Mouse (Mus musculus) intestine, postnatal 0 days (tissue): Measurements from ENCODE around the gene Fadd. TPM values are rescaled to one million over a fixed set of nuclear protein-coding genes. Genes with fewer than 3 reads are reported as not detected.

ENCODE experiments used
- ATAC-seq: fragments of 200-750 bp; cut with Nextera tagmentation; 2 replicates; pipeline ENCODE4 v1.8.0; 2017; ENCODE audit warnings: mild to moderate bottlenecking, moderate TSS enrichment, moderate library complexity
- H3K27ac ChIP-seq: fragments of 300-500 bp; sonication (generic); 2 replicates; pipeline ENCODE4 v1.5.1; 2014; ENCODE audit warnings: mild to moderate bottlenecking, low read depth, low read length, moderate library complexity
- H3K27me3 ChIP-seq: fragments of 300-500 bp; sonication (generic); replicated peaks from 2 replicates; pipeline ENCODE4 v1.6.1; 2014; ENCODE audit warnings: low read length, mixed read lengths; ENCODE audit not compliant: control insufficient read depth, insufficient read depth
- H3K36me3 ChIP-seq: fragments of 300-500 bp; sonication (generic); 2 replicates; pipeline ENCODE4 v1.6.1; 2014; ENCODE audit warnings: mild to moderate bottlenecking, moderate library complexity; ENCODE audit not compliant: control insufficient read depth, insufficient read depth
- H3K4me1 ChIP-seq: fragments of 300-500 bp; sonication (generic); replicated peaks from 2 replicates; pipeline ENCODE4 v1.6.1; 2014; ENCODE audit warnings: antibody characterized with exemption, low read length, mixed read lengths; ENCODE audit not compliant: control insufficient read depth, insufficient read depth
- H3K4me2 ChIP-seq: fragments of 300-500 bp; sonication (generic); replicated peaks from 2 replicates; pipeline ENCODE4 v1.6.1; 2014; ENCODE audit warnings: low read depth, mild to moderate bottlenecking, moderate library complexity
- H3K4me3 ChIP-seq: fragments of 300-500 bp; sonication (generic); 2 replicates; pipeline ENCODE4 v1.5.1; 2014; ENCODE audit warnings: low read depth, low read length
- H3K9ac ChIP-seq: fragments of 300-500 bp; sonication (generic); 2 replicates; pipeline ENCODE4 v1.6.1; 2014; ENCODE audit warnings: mild to moderate bottlenecking, low read depth, low read length
- H3K9me3 ChIP-seq: fragments of 300-500 bp; sonication (generic); 2 replicates; pipeline ENCODE4 v1.6.1; 2016; ENCODE audit warnings: mixed run types; ENCODE audit not compliant: control insufficient read depth
- CTCF ChIP-seq: sonication (generic); IDR thresholded peaks from 2 replicates; pipeline ENCODE4 v1.5.1; 2016; ENCODE audit warnings: low read depth, mild to moderate bottlenecking, control low read depth, antibody characterized with exemption, moderate library complexity
- WGBS: fragments of 180-500 bp; shearing (Covaris S2); extraction: QIAGEN DNeasy Blood & Tissue Kit; methylation state at CpG from one replicate; pipeline ENCODE4 v1.1.7; 2014; 5-methylcytosine and 5-hydroxymethylcytosine counted together
- polyA plus RNA-seq: library from polyadenylated mRNA; unstranded; fragments of >200 nt; fragmentation: Nextera tagmentation; extraction: Ambion mirVana; gene quantifications from 2 replicates; pipeline ENCODE4 v1.2.1, GENCODE M21; 2015

Fadd gene
- polyA plus RNA-seq, 1 experiment from 2014 or later, result 13.4 TPM

DNA sequence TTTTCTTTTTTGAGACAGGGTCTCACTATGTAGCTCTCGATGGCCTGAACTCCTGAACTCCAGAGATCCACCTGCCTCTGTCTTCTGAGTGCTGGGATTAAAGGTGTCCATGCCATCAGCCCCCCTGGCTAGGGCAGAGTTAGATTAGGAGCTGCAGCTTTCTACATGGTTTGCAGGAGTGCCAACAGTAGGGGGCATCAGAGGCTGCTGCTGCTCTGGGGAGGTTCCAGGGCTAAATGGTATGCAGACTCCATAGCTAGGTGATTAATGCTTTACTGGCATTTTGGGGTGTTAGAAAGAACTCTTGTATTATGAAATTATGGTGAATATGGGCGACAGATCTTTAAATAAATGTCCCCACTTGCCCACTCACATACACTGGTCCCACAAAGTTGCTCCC, 5.0 kb upstream of the Fadd start:
- Histone ChIP-seq H3K4me2 (no peak overlapping the region), H3K4me3 (no peak overlapping the region), H3K4me1 (no peaks in the 10 kb centered on the region), H3K36me3 (no peaks in the 10 kb centered on the region), H3K9ac (no peak overlapping the region), H3K9me3 (no peaks in the 10 kb centered on the region), H3K27me3 (no peaks in the 10 kb centered on the region), H3K27ac (no peak overlapping the region)
- no peak for ATAC-seq
- peak; percentile 80 for TF ChIP-seq CTCF
- 40% methylated on average over 2 of the region's 2 CpGs for WGBS

DNA sequence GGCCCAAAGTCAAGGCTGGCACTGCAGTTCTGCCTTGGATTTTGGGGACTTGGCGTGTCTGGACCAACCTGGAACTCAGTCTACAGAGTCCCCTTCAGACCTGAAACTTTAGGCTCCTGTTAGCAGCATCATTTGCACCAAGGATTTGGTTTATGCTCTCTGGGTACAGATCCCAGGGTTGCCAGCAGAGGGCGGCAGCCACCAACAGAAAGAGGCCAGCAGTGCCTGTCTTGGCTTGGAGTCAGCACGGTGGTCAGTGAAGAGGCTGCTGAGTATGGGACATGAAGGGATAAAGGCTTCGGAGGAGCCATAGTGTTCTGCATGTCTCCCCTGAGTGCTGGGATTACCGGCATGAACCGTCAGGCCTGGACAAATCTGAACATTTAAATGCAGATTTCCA, 3.4 kb upstream of the Fadd start:
- no peaks in the 10 kb centered on the region for H3K36me3 ChIP-seq
- peak; percentile 97 for TF ChIP-seq CTCF
- H3K9me3 ChIP-seq, result no peaks in the 10 kb centered on the region
- 0 out of 2 replicates have a peak, but pooled peaks cover 3% of the 10 kb centered on the region for H3K4me1 ChIP-seq
- H3K27me3 ChIP-seq, result no peaks in the 10 kb centered on the region
- no peak overlapping the region for H3K27ac ChIP-seq
- H3K4me3 ChIP-seq, result no peak overlapping the region
- H3K9ac ChIP-seq, result no peak overlapping the region
- 18% methylated on average over 6 of the region's 6 CpGs for WGBS
- ATAC-seq, result no peak
- H3K4me2 ChIP-seq, result no peak overlapping the region

DNA sequence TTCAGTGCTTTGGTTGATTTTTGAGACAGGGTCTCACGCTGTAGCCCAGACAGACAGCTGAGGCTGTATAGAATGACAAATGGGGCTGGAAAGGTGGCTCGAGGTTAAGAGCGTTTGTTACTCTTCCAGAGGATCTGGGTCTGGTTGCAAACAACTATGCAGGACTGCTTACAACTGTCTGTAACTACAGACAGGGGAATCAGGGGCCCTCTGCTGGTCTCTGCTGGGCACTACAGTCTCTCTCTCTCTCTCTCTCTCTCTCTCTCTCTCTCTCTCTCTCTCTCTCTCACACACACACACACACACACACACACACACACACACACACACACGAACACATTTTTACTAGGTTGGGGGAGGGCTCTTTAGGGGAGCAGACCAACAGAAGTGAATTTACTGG, 1.4 kb upstream of the Fadd start:
- no peaks in the 10 kb centered on the region for H3K27me3 ChIP-seq
- no peak overlapping the region for H3K27ac ChIP-seq
- TF ChIP-seq CTCF, result peak; percentile 79
- H3K4me1 ChIP-seq, result peaks cover 4% of the 10 kb centered on the region; the same call in 1 of the 2 replicates
- ATAC-seq, result no peak
- 3% methylated on average over 4 of the region's 4 CpGs for WGBS
- no peaks in the 10 kb centered on the region for H3K9me3 ChIP-seq
- no peak overlapping the region for H3K9ac ChIP-seq
- H3K36me3 ChIP-seq, result peaks cover 18% of the 10 kb centered on the region; the same call in 1 of the 2 replicates
- H3K4me3 ChIP-seq, result no peak overlapping the region
- H3K4me2 ChIP-seq, result no peak overlapping the region; the same call in 1 of the 2 replicates

DNA sequence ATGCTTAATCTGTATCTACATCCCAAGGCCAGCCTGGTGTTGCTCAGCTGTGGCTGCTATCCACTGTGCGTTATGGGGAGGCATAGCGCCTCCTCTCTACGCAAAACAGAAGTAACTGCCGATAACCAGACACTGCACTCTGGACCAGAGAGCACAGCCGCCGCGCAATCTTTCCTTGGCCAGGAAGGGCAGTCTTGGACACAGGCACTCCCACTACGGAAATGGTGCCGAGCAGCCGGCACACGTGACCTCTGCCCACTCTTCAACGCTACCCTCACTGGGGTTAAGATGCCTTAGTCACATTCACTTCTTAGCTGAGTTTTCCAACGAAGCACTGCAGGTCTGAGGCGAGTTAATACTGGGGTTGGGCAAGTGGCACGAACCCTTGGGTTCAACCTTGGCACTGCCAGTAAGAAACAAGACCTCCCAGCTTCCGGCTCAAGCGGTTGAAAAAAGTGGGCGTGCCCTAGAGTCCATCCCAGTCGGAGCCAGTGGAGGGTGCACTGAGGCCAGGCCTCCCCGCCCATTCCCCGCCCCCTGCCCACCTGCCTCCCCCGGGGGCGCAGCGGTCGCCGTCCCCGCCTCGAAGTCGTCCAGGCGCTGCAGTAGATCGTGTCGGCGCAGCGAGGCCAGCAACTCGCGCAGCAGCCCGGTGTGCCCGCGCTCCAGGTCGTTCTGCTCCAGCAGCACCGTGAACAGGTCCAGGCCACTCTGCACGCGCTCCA, 542 bp downstream of the Fadd start:
- Histone ChIP-seq H3K9ac (peak overlapping the region; percentile 60), H3K27ac (peak overlapping the region; percentile 90), H3K4me3 (peak overlapping the region; percentile 65), H3K4me2 (peak overlapping the region; percentile 71), H3K36me3 (peaks cover 24% of the 10 kb centered on the region; the same call in 1 of the 2 replicates), H3K4me1 (peaks cover 4% of the 10 kb centered on the region; the same call in 1 of the 2 replicates), H3K27me3 (no peaks in the 10 kb centered on the region), H3K9me3 (no peaks in the 10 kb centered on the region)
- peak; percentile 90 for ATAC-seq
- TF ChIP-seq CTCF, result peak; percentile 92
- under 1% methylated on average over 43 of the region's 43 CpGs for WGBS

DNA sequence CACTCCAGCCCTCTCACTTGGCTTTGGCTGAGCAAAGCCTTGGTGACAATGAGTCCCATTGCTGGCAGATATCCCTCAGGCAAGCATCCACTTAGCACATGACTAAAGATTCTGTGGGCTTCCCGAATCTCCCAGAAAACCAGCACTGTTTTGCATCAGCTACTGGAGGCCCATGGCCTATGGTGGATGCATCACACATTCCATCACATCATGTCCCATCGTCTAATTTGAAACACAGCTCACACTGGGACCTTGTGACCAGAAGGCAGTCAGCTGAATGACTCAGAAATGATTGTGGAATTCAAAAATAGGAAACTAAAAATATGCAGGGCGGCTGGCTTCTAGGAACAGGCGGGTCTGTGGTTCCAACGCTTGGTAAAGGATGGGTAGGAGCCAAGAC, 4.4 kb downstream of the Fadd start:
- Histone ChIP-seq H3K4me1 (peaks cover 4% of the 10 kb centered on the region; the same call in 1 of the 2 replicates), H3K9ac (no peak overlapping the region), H3K4me2 (no peak overlapping the region), H3K9me3 (no peaks in the 10 kb centered on the region), H3K27me3 (no peaks in the 10 kb centered on the region), H3K4me3 (no peak overlapping the region), H3K36me3 (peaks cover 24% of the 10 kb centered on the region; the same call in 1 of the 2 replicates), H3K27ac (no peak overlapping the region)
- no peak for ATAC-seq
- WGBS, result 86% methylated on average over 5 of the region's 5 CpGs
- TF ChIP-seq CTCF, result no peak

DNA sequence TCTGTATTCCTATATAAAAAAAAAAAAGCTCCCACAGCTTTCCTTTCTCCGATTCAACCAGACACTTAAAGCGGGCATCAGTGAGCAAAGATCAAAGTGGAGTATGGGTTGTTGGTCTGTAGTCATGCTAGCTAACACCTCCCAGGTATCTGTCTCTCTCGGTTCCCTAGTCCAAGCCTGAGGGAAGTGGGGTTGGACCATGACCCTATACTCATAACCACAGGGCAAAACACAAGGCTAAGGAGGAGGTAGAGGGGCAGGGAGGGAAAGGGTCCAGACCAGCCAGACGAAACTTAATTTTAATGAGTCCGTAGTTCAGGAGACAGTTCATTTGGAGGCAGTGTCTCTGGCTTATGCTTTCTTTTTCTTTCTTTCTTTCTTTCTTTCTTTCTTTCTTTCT, 10.0 kb downstream of the Fadd start:
- Histone ChIP-seq H3K4me1 (no peaks in the 10 kb centered on the region), H3K4me3 (no peak overlapping the region), H3K4me2 (no peak overlapping the region), H3K9ac (no peak overlapping the region), H3K9me3 (no peaks in the 10 kb centered on the region), H3K27me3 (no peaks in the 10 kb centered on the region), H3K27ac (no peak overlapping the region), H3K36me3 (no peaks in the 10 kb centered on the region)
- no peak for TF ChIP-seq CTCF
- ATAC-seq, result no peak
- 67% methylated on average over 5 of the region's 5 CpGs for WGBS
